Mouse (Mus musculus) MEL (cell line): ENCODE results near the gene Nudt22. TPM values are rescaled to one million over a fixed set of nuclear protein-coding genes. Genes with fewer than 3 reads are reported as not detected.

Experiments used
- DNase-seq: peaks from one replicate; pipeline ENCODE4 v3.0.0; 2011; ENCODE audit warnings: low read depth, low spot score
- H3K27ac ChIP-seq: 2 replicates; pipeline ENCODE4 v1.5.1; 2012; ENCODE audit warnings: low read depth, mild to moderate bottlenecking, control low read depth, low read length, moderate library complexity; ENCODE audit not compliant: control insufficient read depth
- H3K27me3 ChIP-seq, 2 experiments: fragments of 150-350 bp in 1 of 2; sonication (generic) in 1 of 2; 2 replicates each; pipeline ENCODE4 v1.6.1; 2012; ENCODE audit warnings: low read length in 2 of 2, mild to moderate bottlenecking in 2 of 2, improper control_type of control experiment in 1 of 2, moderate library complexity in 1 of 2; ENCODE audit not compliant: insufficient read depth in 2 of 2, control insufficient read depth in 1 of 2
- H3K36me3 ChIP-seq, 2 experiments: 2 replicates each; pipeline ENCODE4 v1.6.1; 2012 to 2014; ENCODE audit warnings: low read length in 2 of 2, improper control_type of control experiment in 1 of 2, inconsistent platforms in 1 of 2, mild to moderate bottlenecking in 1 of 2; ENCODE audit not compliant: insufficient read depth in 2 of 2, control insufficient read depth in 1 of 2
- H3K4me1 ChIP-seq, 2 experiments: fragments of 150-350 bp in 1 of 2; sonication (generic) in 1 of 2; 2 replicates each; pipeline ENCODE4 v1.6.1; 2012; ENCODE audit warnings: low read length in 2 of 2, improper control_type of control experiment in 1 of 2, mild to moderate bottlenecking in 1 of 2; ENCODE audit not compliant: insufficient read depth in 2 of 2, control insufficient read depth in 1 of 2
- H3K4me3 ChIP-seq, 2 experiments: fragments of 150-350 bp in 1 of 2; sonication (generic) in 1 of 2; 2 replicates each; pipeline ENCODE4 v1.5.1; 2012; ENCODE audit warnings: low read depth in 2 of 2, low read length in 2 of 2, mild to moderate bottlenecking in 2 of 2, moderate library complexity in 2 of 2, control low read depth in 1 of 2, improper control_type of control experiment in 1 of 2; ENCODE audit not compliant: control insufficient read depth in 1 of 2, insufficient read depth in 1 of 2
- H3K79me2 ChIP-seq: 2 replicates; pipeline ENCODE4 v1.6.1; 2012; ENCODE audit warnings: mild to moderate bottlenecking, low read length, moderate library complexity; ENCODE audit not compliant: control insufficient read depth, poor library complexity, insufficient read depth
- H3K9ac ChIP-seq: 2 replicates; pipeline ENCODE4 v1.6.1; 2012; ENCODE audit warnings: low read depth, mild to moderate bottlenecking, control low read depth, low read length, moderate library complexity; ENCODE audit not compliant: control insufficient read depth, poor library complexity, severe bottlenecking
- H3K9me3 ChIP-seq: fragments of 150-350 bp; sonication (generic); replicated peaks from 2 replicates; pipeline ENCODE4 v1.6.1; 2012; ENCODE audit warnings: mild to moderate bottlenecking, low read length, improper control_type of control experiment, moderate library complexity; ENCODE audit not compliant: insufficient read depth
- BHLHE40 ChIP-seq: IDR thresholded peaks from 2 replicates; pipeline ENCODE4 v1.6.1; 2012; ENCODE audit warnings: low read depth, mild to moderate bottlenecking, inconsistent platforms, low read length, improper control_type of control experiment, borderline replicate concordance
- CHD1 ChIP-seq: IDR thresholded peaks from 2 replicates; pipeline ENCODE4 v1.6.1; 2012; ENCODE audit warnings: low read depth, mild to moderate bottlenecking, inconsistent platforms, low read length, improper control_type of control experiment
- CHD2 ChIP-seq: IDR thresholded peaks from 2 replicates; pipeline ENCODE4 v1.6.1; 2011; ENCODE audit warnings: low read length, improper control_type of control experiment
- E2F4 ChIP-seq: IDR thresholded peaks from 2 replicates; pipeline ENCODE4 v1.6.1; 2011; ENCODE audit warnings: low read depth, low read length, improper control_type of control experiment, borderline replicate concordance
- ELF1 ChIP-seq: IDR thresholded peaks from 2 replicates; pipeline ENCODE4 v1.6.1; 2014; ENCODE audit warnings: low read depth, mild to moderate bottlenecking, inconsistent platforms, low read length, improper control_type of control experiment, moderate library complexity
- ETS1 ChIP-seq: IDR thresholded peaks from 2 replicates; pipeline ENCODE4 v1.6.1; 2012; ENCODE audit warnings: low read depth, mild to moderate bottlenecking, inconsistent platforms, low read length, improper control_type of control experiment, moderate library complexity
- KAT2A ChIP-seq: conservative IDR thresholded peaks from 2 replicates; pipeline ENCODE4 v1.6.1; 2012; ENCODE audit warnings: low read depth, low read length, improper control_type of control experiment, inconsistent platforms
- MAX ChIP-seq: IDR thresholded peaks from 2 replicates; pipeline ENCODE4 v1.6.1; 2011; ENCODE audit warnings: low read length, improper control_type of control experiment
- MAZ ChIP-seq: IDR thresholded peaks from 2 replicates; pipeline ENCODE4 v1.6.1; 2012; ENCODE audit warnings: low read depth, mild to moderate bottlenecking, inconsistent platforms, low read length, improper control_type of control experiment
- MEF2A ChIP-seq: IDR thresholded peaks from 2 replicates; pipeline ENCODE4 v1.6.1; 2014; ENCODE audit warnings: low read depth, mild to moderate bottlenecking, inconsistent platforms, low read length, improper control_type of control experiment; ENCODE audit not compliant: poor library complexity, insufficient replicate concordance, severe bottlenecking; ENCODE audit errors: extremely low read depth
- MXI1 ChIP-seq: IDR thresholded peaks from 2 replicates; pipeline ENCODE4 v1.6.1; 2011; ENCODE audit warnings: mild to moderate bottlenecking, low read depth, low read length, improper control_type of control experiment
- MYB ChIP-seq: IDR thresholded peaks from 2 replicates; pipeline ENCODE4 v1.6.1; 2011; ENCODE audit warnings: mild to moderate bottlenecking, low read depth, low read length, improper control_type of control experiment
- NELFE ChIP-seq: IDR thresholded peaks from 2 replicates; pipeline ENCODE4 v1.6.1; 2011; ENCODE audit warnings: low read depth, low read length, improper control_type of control experiment
- NRF1 ChIP-seq: IDR thresholded peaks from 2 replicates; pipeline ENCODE4 v1.6.1; 2014; ENCODE audit warnings: low read depth, mild to moderate bottlenecking, inconsistent platforms, low read length, improper control_type of control experiment, moderate library complexity; ENCODE audit not compliant: poor library complexity, insufficient read depth, severe bottlenecking
- POLR2A ChIP-seq, 2 experiments: IDR thresholded peaks; 2 replicates each; pipeline ENCODE4 v1.6.1; 2011 to 2012; ENCODE audit warnings: low read length in 2 of 2, mild to moderate bottlenecking in 2 of 2, control low read depth in 1 of 2, improper control_type of control experiment in 1 of 2, low read depth in 1 of 2, moderate library complexity in 1 of 2; ENCODE audit not compliant: control insufficient read depth in 1 of 2, insufficient read depth in 1 of 2, poor library complexity in 1 of 2
- POLR2AphosphoS2 ChIP-seq: IDR thresholded peaks from 2 replicates; pipeline ENCODE4 v1.6.1; 2011; ENCODE audit warnings: low read length, improper control_type of control experiment
- RAD21 ChIP-seq: IDR thresholded peaks from 2 replicates; pipeline ENCODE4 v1.6.1; 2011; ENCODE audit warnings: mild to moderate bottlenecking, low read depth, low read length, improper control_type of control experiment
- SIN3A ChIP-seq: IDR thresholded peaks from 2 replicates; pipeline ENCODE4 v1.6.1; 2012; ENCODE audit warnings: low read length, improper control_type of control experiment, inconsistent platforms
- SMC3 ChIP-seq: IDR thresholded peaks from 2 replicates; pipeline ENCODE4 v1.6.1; 2011; ENCODE audit warnings: low read depth, low read length, improper control_type of control experiment
- TAL1 ChIP-seq: IDR thresholded peaks from 2 replicates; pipeline ENCODE4 v1.6.1; 2012; ENCODE audit warnings: mild to moderate bottlenecking, inconsistent platforms, low read length, moderate library complexity, mixed read lengths
- TBP ChIP-seq: IDR thresholded peaks from 2 replicates; pipeline ENCODE4 v1.8.0; 2011; ENCODE audit warnings: low read depth, low read length, improper control_type of control experiment
- TCF12 ChIP-seq: IDR thresholded peaks from 2 replicates; pipeline ENCODE4 v1.6.1; 2014; ENCODE audit warnings: low read depth, mild to moderate bottlenecking, inconsistent platforms, low read length, improper control_type of control experiment, moderate library complexity
- UBTF ChIP-seq: IDR thresholded peaks from 2 replicates; pipeline ENCODE4 v1.6.1; 2012; ENCODE audit warnings: low read depth, mild to moderate bottlenecking, inconsistent platforms, low read length, improper control_type of control experiment, moderate library complexity, borderline replicate concordance; ENCODE audit not compliant: insufficient read depth
- USF1 ChIP-seq: IDR thresholded peaks from 2 replicates; pipeline ENCODE4 v1.6.1; 2014; ENCODE audit warnings: low read depth, mild to moderate bottlenecking, inconsistent platforms, low read length, improper control_type of control experiment, moderate library complexity
- USF2 ChIP-seq, 2 experiments: IDR thresholded peaks; 2 replicates each; pipeline ENCODE4 v1.6.1; 2011 to 2012; ENCODE audit warnings: improper control_type of control experiment in 2 of 2, low read length in 2 of 2, borderline replicate concordance in 1 of 2, inconsistent platforms in 1 of 2, low read depth in 1 of 2, mild to moderate bottlenecking in 1 of 2; ENCODE audit not compliant: insufficient read depth in 1 of 2
- ZC3H11A ChIP-seq: IDR thresholded peaks from 2 replicates; pipeline ENCODE4 v1.6.1; 2012; ENCODE audit warnings: low read depth, mild to moderate bottlenecking, inconsistent platforms, low read length, improper control_type of control experiment
- ZKSCAN1 ChIP-seq: IDR thresholded peaks from 2 replicates; pipeline ENCODE4 v1.6.1; 2012; ENCODE audit warnings: low read depth, mild to moderate bottlenecking, inconsistent platforms, low read length, improper control_type of control experiment, moderate library complexity
- polyA plus RNA-seq, 2 experiments: library from polyadenylated mRNA; stranded (reverse) in 1 of 2; unstranded in 1 of 2; fragments of >175 nt in 1 of 2; fragments of >200 nt in 1 of 2; gene quantifications; 2 replicates each; pipeline versions ENCODE4 v1.2.1 to v1.2.4; 2012; ENCODE audit warnings: low replicate concordance in 2 of 2, low read depth in 1 of 2; ENCODE audit not compliant: insufficient read length in 2 of 2, insufficient read depth in 1 of 2, missing spikeins in 1 of 2
- total RNA-seq: library from RNA; depleted of rRNA; stranded (reverse); fragments of 300-350 nt; gene quantifications from 2 replicates; pipeline ENCODE4 v1.2.3, GENCODE M21; 2012

The Nudt22 gene
- total and polyA plus RNA-seq, 3 experiments, result 30.8 to 32.1 TPM; not detected in 1

DNA sequence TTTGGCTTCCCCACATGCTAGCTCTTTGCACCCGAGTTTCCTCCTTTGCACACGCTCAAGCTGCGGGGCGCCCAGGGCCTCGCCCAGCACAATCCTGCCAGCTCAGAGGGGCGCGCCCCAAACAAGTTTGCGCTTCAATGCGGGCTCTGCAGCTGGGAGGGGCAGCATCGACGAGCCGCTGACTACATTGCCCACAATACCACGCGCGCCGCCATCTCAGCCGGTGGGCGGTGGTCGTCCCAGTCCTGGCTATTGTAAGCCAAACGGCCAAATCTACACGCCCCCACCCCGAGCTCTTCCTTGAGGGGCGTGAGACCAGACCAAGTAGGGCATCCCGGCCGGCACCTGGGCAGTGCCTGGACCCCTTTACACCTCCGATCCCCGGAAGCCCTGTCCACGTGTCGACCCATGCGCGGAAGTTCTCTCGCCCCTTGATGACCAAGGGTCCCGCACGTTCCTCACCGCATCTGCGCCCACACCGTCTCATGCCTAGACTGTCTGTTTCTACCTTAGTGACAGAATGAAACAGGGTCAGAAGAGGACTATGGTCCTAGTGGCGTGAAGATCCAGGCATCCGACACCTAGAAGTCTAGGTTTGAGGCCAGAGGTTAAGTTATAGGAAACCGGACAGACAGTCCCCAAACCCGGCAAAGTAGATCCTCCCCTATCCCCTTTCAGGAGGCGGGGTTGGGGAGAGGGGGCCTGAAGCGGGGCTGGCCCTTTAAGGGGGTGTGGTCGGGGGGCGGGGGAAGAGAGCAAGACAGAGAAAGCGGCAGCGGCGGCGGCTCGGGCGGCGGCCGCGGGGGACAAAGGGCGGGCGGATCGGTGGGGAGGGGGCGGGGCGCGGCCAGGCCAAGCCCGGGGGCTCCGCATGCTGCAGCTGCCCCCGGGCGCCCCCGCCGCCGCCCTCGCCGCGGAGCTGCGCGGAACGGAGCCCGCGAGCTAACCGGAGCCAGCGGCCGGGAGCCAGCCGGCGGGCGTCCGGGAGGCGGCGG is 21.4 kb downstream of the Nudt22 start, which contains the start of gene Ppp1r14b (continued):
- TF ChIP-seq CHD1 (no peak; the same call in 1 of the 2 replicates), E2F4 (no peak), POLR2AphosphoS2 (peak; percentile 41; the same call in 1 of the 2 replicates), KAT2A (no peak; the same call in 1 of the 2 replicates), ZKSCAN1 (no peak), RAD21 (no peak), TBP (no peak), ZC3H11A (no peak), SIN3A (peak; percentile 95), MYB (no peak), ELF1 (peak; percentile 60), MEF2A (no peak), USF2 (IDR thresholded peaks at IDR 0.05; ENCODE audit: borderline replicate concordance in 1 of 2, insufficient read depth in 1 of 2, low read depth in 1 of 2, low read length in 2 of 2) (no peak), ETS1 (peak; percentile 45; the same call in 1 of the 2 replicates), CHD2 (no peak), POLR2A (IDR thresholded peaks at IDR 0.05; ENCODE audit: control insufficient read depth in 1 of 2, insufficient read depth in 1 of 2, low read depth in 1 of 2, low read length in 2 of 2, poor library complexity in 1 of 2) (peak in 1 of 2 experiments; percentile 66; a peak in 2 of 4 replicates), MAZ (peak; percentile 80; the same call in 1 of the 2 replicates), UBTF (no peak)

DNA sequence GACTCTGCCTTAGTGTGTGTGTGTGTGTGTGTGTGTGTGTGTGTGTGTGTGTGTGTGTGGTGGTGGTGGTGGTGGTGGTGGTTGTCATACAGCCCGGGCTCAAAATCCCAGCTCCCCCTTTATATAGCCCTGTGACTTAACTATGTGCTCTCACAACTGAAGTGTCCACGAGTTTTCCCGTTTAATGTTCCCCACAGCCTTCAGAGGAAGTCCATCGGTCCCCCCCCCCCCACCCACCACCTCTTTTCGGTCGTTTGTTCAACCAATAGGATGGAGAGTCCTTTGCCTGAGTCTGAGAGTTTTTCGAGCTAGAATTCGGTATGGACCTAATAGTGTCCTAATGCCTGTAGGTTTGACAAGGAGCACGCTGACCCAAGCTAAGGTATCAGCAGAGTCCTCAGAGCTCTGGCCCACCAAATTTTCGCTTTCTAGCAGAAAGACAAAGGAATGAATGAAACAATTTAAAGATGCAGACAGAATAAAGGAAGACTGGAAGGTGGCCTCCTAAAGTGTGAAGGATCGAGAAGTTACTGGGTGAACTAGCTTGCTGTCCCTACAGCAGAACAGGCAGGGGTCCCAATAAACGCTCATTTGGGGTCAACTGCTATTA is 22.2 kb downstream of the Nudt22 start:
- peak overlapping the region; percentile 94 for H3K27ac ChIP-seq
- no peak for TF ChIP-seq ELF1
- TF ChIP-seq NELFE, result peak; percentile 42; the same call in 1 of the 2 replicates
- no peak for TF ChIP-seq TBP
- TF ChIP-seq BHLHE40, result no peak
- TF ChIP-seq USF1, result no peak
- TF ChIP-seq KAT2A, result no peak
- no peak for TF ChIP-seq NRF1
- TF ChIP-seq MAZ, result no peak
- TF ChIP-seq MAX, result 0 out of 2 replicates have a peak, but pooled peaks have one; percentile 14
- TF ChIP-seq MXI1, result no peak; the same call in 1 of the 2 replicates
- TF ChIP-seq TCF12, result no peak
- no peak; a peak in 1 of 4 replicates for TF ChIP-seq POLR2A (IDR thresholded peaks at IDR 0.05; ENCODE audit: control insufficient read depth in 1 of 2, insufficient read depth in 1 of 2, low read depth in 1 of 2, low read length in 2 of 2, poor library complexity in 1 of 2)
- TF ChIP-seq SMC3, result no peak
- TF ChIP-seq TAL1, result no peak

More for the DNA sequence above, 22.2 kb downstream of the Nudt22 start:
- Histone ChIP-seq H3K4me1 (peaks cover 4 to 51% of the 10 kb centered on the region in 2 experiments), H3K4me3 (peak overlapping the region; percentile 57 to 74), H3K36me3 (peaks cover 0 to 27% of the 10 kb centered on the region in 2 experiments; a peak in 2 of 4 replicates), H3K79me2 (peaks cover 31% of the 10 kb centered on the region), H3K9ac (peak overlapping the region; percentile 77), H3K27me3 (no peaks in the 10 kb centered on the region), H3K9me3 (no peaks in the 10 kb centered on the region)
- peak; percentile 76 for DNase-seq
